Mouse (Mus musculus): ENCODE data around the gene Bicdl2. TPM values are rescaled to one million over a fixed set of nuclear protein-coding genes. Genes with fewer than 3 reads are reported as not detected.

The Bicdl2 gene
- total and polyA plus RNA-seq, 3 experiments = not detected

DNA sequence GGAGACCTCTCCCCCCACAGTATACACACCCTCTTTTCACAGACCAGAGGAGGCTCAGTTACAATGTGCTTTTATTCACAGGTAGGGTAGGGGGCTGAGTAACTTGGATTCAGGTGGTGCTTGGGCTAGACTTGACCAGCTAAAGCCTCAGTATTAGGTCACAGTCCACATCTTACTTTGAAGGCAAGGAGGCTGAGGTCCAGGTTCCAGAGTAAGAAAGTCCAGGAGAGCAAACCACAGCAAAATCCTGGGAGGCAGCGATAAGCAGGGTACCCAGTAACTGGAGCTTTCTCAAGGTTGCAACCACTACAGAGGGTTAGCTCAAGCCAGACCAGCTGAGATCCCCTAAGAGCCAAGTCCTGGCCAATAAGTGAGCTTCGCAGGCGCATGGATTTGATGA, 22.2 kb downstream of the Bicdl2 start:
- no peaks in the 10 kb centered on the region for H3K9me3 ChIP-seq (replicated peaks)
- peaks cover 60% of the 10 kb centered on the region for H3K27me3 ChIP-seq (ENCODE audit: insufficient read depth, low read length)
- DNase-seq (ENCODE audit: low spot score) (no peak), ATAC-seq (ENCODE audit: extremely low read depth, insufficient number of reproducible peaks, low FRiP score, poor library complexity, severe bottlenecking) (no peak)
- peaks cover 20% of the 10 kb centered on the region for H3K4me1 ChIP-seq (ENCODE audit: insufficient read depth, low read depth, low read length)
- no peaks in the 10 kb centered on the region for H3K36me3 ChIP-seq (replicated peaks)
- TF ChIP-seq TAL1 (conservative IDR thresholded peaks at IDR 0.05; ENCODE audit: low read depth, low read length) (no peak), CTCF (IDR thresholded peaks at IDR 0.05; ENCODE audit: low read depth, low read length) (no peak), GATA1 (IDR thresholded peaks at IDR 0.05; ENCODE audit: borderline replicate concordance, low read length) (no peak), GATA2 (IDR thresholded peaks at IDR 0.05; ENCODE audit: borderline replicate concordance, low read depth, low read length) (no peak)
- no peak overlapping the region for H3K4me3 ChIP-seq (ENCODE audit: low read depth, low read length)

DNA sequence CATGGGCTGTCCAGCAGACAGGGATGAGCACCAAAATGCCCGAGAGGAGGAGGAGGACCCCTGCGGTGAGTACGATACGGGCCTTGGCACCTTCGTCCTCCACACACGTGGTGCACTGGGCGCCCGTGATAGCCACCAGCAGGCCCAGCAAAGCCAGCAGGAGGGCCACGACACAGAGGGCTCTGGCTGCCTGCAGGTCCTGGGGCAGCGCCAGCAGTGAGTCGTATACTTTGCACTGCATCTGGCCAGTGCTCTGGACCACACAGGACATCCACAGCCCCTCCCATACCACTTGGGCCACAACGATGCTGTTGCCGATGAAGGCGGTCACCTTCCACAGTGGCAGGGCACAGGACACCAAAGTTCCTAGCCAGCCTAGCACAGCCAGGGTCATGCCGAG, 22.9 kb downstream of the Bicdl2 start:
- Histone ChIP-seq H3K9me3 (replicated peaks) (no peaks in the 10 kb centered on the region), H3K36me3 (replicated peaks) (no peaks in the 10 kb centered on the region), H3K4me1 (ENCODE audit: insufficient read depth, low read depth, low read length) (peaks cover 13% of the 10 kb centered on the region), H3K4me3 (ENCODE audit: low read depth, low read length) (no peak overlapping the region), H3K27me3 (ENCODE audit: insufficient read depth, low read length) (peaks cover 60% of the 10 kb centered on the region)
- TF ChIP-seq CTCF (IDR thresholded peaks at IDR 0.05; ENCODE audit: low read depth, low read length) (no peak), POLR2AphosphoS5 (IDR thresholded peaks at IDR 0.05; ENCODE audit: insufficient replicate concordance, low read depth, low read length) (no peak), TAL1 (conservative IDR thresholded peaks at IDR 0.05; ENCODE audit: low read depth, low read length) (no peak), GATA1 (IDR thresholded peaks at IDR 0.05; ENCODE audit: borderline replicate concordance, low read length) (no peak)
- ATAC-seq (ENCODE audit: extremely low read depth, insufficient number of reproducible peaks, low FRiP score, poor library complexity, severe bottlenecking) (no peak), DNase-seq (ENCODE audit: low spot score) (no peak)

DNA sequence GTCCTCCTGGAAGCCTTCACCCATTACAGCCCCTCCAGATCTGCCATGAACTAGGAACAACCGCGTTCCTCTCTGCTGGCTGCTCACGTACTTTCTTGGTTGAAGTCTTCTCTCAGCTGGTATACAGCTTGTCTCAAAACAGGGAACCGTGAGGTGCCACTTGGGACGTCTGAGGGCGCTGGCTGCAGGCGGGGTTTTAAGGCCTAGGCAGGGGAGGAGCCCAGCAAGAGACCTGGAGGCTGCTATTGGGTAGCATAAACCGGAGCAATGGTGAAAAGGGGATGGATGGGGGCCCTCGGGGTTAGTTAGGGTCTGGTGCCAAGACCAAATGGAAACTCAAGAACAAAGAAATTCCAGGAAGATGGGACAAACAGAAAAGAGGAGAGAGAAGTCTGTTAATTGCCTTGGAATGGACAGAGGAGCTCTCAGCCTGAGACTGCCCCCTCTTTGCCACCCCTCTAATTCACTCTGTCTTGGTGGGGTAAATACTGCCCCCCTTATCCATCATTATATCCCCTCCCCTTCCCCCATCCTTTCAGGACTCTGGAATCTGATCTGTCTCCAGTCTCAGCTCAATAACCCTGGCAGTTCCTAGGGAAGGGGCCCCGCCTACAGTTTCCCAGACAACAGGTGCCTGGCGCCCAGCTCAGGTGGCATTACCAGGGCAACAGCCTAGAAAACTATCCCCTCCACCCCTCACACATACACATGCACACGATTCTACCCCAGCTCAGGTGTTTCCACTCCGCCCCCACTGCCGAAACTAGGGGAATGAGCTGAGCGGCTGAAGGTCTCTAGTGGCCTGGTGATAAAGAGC, 23.8 kb downstream of the Bicdl2 start, which contains the start of gene Cldn9:
Gene Cldn9 (minus strand): TSS at position 171 of the 817 bp plus-strand sequence.
- H3K4me3 ChIP-seq (ENCODE audit: low read depth, low read length) = no peak within 1 kb of the TSS
- ATAC-seq (ENCODE audit: extremely low read depth, insufficient number of reproducible peaks, low FRiP score, poor library complexity, severe bottlenecking) (no peak), DNase-seq (ENCODE audit: low spot score) (no peak)
- TF ChIP-seq TAL1 (conservative IDR thresholded peaks at IDR 0.05; ENCODE audit: low read depth, low read length) (no peak), GATA1 (IDR thresholded peaks at IDR 0.05; ENCODE audit: borderline replicate concordance, low read length) (no peak), CTCF (IDR thresholded peaks at IDR 0.05; ENCODE audit: low read depth, low read length) (no peak), POLR2AphosphoS5 (IDR thresholded peaks at IDR 0.05; ENCODE audit: insufficient replicate concordance, low read depth, low read length) (no peak), GATA2 (IDR thresholded peaks at IDR 0.05; ENCODE audit: borderline replicate concordance, low read depth, low read length) (no peak)
- peaks cover 55% of the 10 kb centered on the region for H3K27me3 ChIP-seq (ENCODE audit: insufficient read depth, low read length)
- no peaks in the 10 kb centered on the region for H3K36me3 ChIP-seq (replicated peaks)
- no peaks in the 10 kb centered on the region for H3K9me3 ChIP-seq (replicated peaks)
- H3K4me1 ChIP-seq (ENCODE audit: insufficient read depth, low read depth, low read length) = peaks cover 10% of the 10 kb centered on the region

DNA sequence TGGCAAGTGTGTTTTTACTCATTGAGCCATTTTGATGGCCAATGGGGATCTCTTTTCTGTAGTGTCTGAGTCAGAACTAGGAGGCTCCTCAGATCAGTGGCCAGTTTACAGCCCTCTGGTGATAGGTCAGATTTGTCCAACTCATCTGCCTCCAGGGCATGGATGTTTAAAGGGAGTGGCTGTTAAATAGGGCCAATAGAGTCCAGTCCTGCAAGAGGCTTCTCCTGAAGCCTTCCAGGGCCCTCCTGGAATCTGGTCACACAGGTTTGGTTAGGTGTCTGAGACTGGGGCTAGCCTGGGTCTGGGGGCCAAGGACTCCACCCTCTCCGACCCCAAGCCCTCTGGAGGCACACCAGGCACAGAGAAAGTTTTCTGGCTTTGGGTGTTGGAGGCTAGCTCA, 34.2 kb downstream of the Bicdl2 start:
- no peak for DNase-seq (ENCODE audit: low spot score)
- peaks cover 53% of the 10 kb centered on the region for H3K27me3 ChIP-seq (ENCODE audit: insufficient read depth, low read length)
- TF ChIP-seq POLR2AphosphoS5 (IDR thresholded peaks at IDR 0.05; ENCODE audit: insufficient replicate concordance, low read depth, low read length) = no peak
- TF ChIP-seq CTCF (IDR thresholded peaks at IDR 0.05; ENCODE audit: low read depth, low read length) = no peak
- no peak for TF ChIP-seq GATA1 (IDR thresholded peaks at IDR 0.05; ENCODE audit: borderline replicate concordance, low read length)
- no peak for TF ChIP-seq GATA2 (IDR thresholded peaks at IDR 0.05; ENCODE audit: borderline replicate concordance, low read depth, low read length)
- no peak; the same call in 1 of the 2 replicates for TF ChIP-seq TAL1 (conservative IDR thresholded peaks at IDR 0.05; ENCODE audit: low read depth, low read length)
- H3K4me1 ChIP-seq (ENCODE audit: insufficient read depth, low read depth, low read length) = peaks cover 7% of the 10 kb centered on the region
- H3K36me3 ChIP-seq (replicated peaks) = no peaks in the 10 kb centered on the region
- no peak for ATAC-seq (ENCODE audit: extremely low read depth, insufficient number of reproducible peaks, low FRiP score, poor library complexity, severe bottlenecking)
- no peak overlapping the region for H3K4me3 ChIP-seq (ENCODE audit: low read depth, low read length)
- no peaks in the 10 kb centered on the region for H3K9me3 ChIP-seq (replicated peaks)

DNA sequence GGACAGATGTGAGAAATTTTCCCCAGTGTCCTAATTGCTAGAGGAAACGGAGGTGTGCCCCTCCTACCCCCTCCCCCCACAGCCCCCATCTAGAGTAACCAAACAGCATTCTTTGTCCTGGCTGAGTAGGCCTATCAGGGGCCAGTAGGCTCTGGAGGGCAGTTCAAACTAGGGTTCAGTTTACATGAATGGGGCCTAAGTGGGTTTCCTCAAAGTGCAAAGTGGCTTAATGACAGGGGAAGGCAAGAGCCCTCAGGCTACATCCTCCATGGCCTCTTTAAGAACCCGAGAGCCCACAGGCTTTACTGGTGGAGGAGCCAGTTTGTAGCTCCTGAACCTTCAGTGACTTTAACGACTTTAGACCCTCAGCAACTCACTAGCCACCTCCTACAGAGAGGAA, 35.5 kb downstream of the Bicdl2 start:
- Histone ChIP-seq H3K9me3 (replicated peaks) (no peaks in the 10 kb centered on the region), H3K4me1 (ENCODE audit: insufficient read depth, low read depth, low read length) (peaks cover 16% of the 10 kb centered on the region), H3K36me3 (replicated peaks) (no peaks in the 10 kb centered on the region), H3K27me3 (ENCODE audit: insufficient read depth, low read length) (peaks cover 64% of the 10 kb centered on the region), H3K4me3 (ENCODE audit: low read depth, low read length) (no peak overlapping the region)
- no peak for TF ChIP-seq TAL1 (conservative IDR thresholded peaks at IDR 0.05; ENCODE audit: low read depth, low read length)
- no peak for TF ChIP-seq GATA2 (IDR thresholded peaks at IDR 0.05; ENCODE audit: borderline replicate concordance, low read depth, low read length)
- TF ChIP-seq GATA1 (IDR thresholded peaks at IDR 0.05; ENCODE audit: borderline replicate concordance, low read length) = no peak
- no peak for TF ChIP-seq CTCF (IDR thresholded peaks at IDR 0.05; ENCODE audit: low read depth, low read length)
- ATAC-seq (ENCODE audit: extremely low read depth, insufficient number of reproducible peaks, low FRiP score, poor library complexity, severe bottlenecking) = no peak
- DNase-seq (ENCODE audit: low spot score) = no peak

DNA sequence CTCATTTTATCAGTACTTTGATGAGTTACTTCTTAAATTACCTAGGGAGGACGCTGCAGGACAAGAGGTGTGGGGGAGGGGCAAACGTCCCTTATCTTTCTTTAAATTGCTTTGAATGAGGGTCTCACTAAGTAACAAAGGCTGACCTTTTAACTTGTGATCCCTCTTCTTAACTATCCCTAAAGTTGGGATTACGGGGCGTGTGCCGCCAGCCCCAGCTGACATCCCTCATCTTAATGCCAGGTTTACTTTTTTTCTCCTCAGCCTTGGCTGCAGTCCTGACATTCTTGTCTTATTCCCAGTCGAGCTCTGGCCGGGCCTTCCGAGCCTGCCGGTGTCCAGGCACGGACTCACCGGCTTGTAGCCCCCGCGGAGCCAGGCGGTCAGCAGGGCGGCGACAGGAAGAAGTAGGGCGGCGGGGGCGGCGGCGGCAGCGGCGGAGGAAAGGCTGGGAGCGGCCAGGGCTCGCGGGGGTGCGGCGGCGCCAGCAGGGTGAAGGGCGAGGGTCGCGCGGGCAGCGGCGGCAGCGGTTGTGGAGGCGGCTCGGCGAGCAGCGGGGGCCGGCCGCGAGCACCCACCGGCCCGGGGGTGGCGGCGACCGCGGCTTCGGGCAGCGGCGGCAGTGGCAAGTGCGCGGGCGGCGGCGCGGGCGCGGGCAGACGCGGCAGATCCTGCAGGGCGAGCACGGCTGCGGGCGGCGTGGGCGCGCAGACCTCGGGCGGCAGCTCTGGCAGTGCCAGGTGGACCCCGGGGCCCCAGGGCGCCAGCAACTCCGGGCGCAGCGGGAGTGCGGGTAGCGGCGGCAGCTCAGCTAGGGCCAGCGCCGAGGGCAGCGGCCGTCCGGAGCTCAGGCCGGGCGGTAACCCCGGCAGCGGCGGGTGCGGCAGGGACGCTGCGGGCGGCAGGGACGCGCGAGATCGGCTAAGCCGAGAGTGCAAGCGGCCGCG, 39.1 kb downstream of the Bicdl2 start:
- TF ChIP-seq POLR2AphosphoS5 (IDR thresholded peaks at IDR 0.05; ENCODE audit: insufficient replicate concordance, low read depth, low read length) = no peak
- TF ChIP-seq TAL1 (conservative IDR thresholded peaks at IDR 0.05; ENCODE audit: low read depth, low read length) = no peak
- TF ChIP-seq GATA1 (IDR thresholded peaks at IDR 0.05; ENCODE audit: borderline replicate concordance, low read length) = no peak
- no peak for TF ChIP-seq CTCF (IDR thresholded peaks at IDR 0.05; ENCODE audit: low read depth, low read length)
- no peak for TF ChIP-seq GATA2 (IDR thresholded peaks at IDR 0.05; ENCODE audit: borderline replicate concordance, low read depth, low read length)
- peak; percentile 17 for DNase-seq (ENCODE audit: low spot score)
- Histone ChIP-seq H3K4me3 (ENCODE audit: low read depth, low read length) (peak overlapping the region; percentile 75), H3K4me1 (ENCODE audit: insufficient read depth, low read depth, low read length) (peaks cover 16% of the 10 kb centered on the region), H3K27me3 (ENCODE audit: insufficient read depth, low read length) (peaks cover 65% of the 10 kb centered on the region), H3K9me3 (replicated peaks) (no peaks in the 10 kb centered on the region), H3K36me3 (replicated peaks) (no peaks in the 10 kb centered on the region)
- no peak for ATAC-seq (ENCODE audit: extremely low read depth, insufficient number of reproducible peaks, low FRiP score, poor library complexity, severe bottlenecking)
